Mouse (Mus musculus): ENCODE measurements around the gene Tomt. TPM values are rescaled to one million over a fixed set of nuclear protein-coding genes. Genes with fewer than 3 reads are reported as not detected.
A peak's percentile ranks its signal among the peaks of the same experiment; 100 is the strongest.
"Not testable (repeated sequence)": the region's sequence is repeated elsewhere in the genome, so short reads cannot be mapped to it uniquely, and the experiment has no call there.

Gene Tomt
- polyA plus RNA-seq (2014; fragmentation: Nextera tagmentation; extraction: Ambion mirVana), result 0.71 and 0.75 TPM in 2 replicates

GRCm38 (mm10) chr7:101906287-101906681 is at the start of gene Tomt:
Gene Tomt (minus strand): TSS chr7:101906359.
- no peak for ATAC-seq (replicated peaks; ENCODE audit: low FRiP score)
- H3K4me2 ChIP-seq, result peak within 1 kb of the TSS; percentile 89
- DNase-seq (ENCODE audit: low spot score), result no peak

GRCm38 (mm10) chr7:101955862-101956261 is 49.7 kb upstream of the Tomt start:
- Histone ChIP-seq H3K27me3 (replicated peaks; ENCODE audit: control insufficient read depth, insufficient read depth, low read length) (no peaks in the 10 kb centered on the region), H3K4me3 (ENCODE audit: low read depth, low read length) (no peak overlapping the region), H3K4me2 (no peak overlapping the region), H3K4me1 (replicated peaks; ENCODE audit: control insufficient read depth, insufficient read depth, low read length) (peaks cover 3% of the 10 kb centered on the region; the same call in 1 of the 2 replicates), H3K36me3 (ENCODE audit: control insufficient read depth, insufficient read depth, low read length) (no peaks in the 10 kb centered on the region), H3K9ac (ENCODE audit: low read depth, low read length) (no peak overlapping the region), H3K9me3 (ENCODE audit: control insufficient read depth, low read length) (no peaks in the 10 kb centered on the region), H3K27ac (ENCODE audit: low read depth, low read length) (no peak overlapping the region)
- ATAC-seq (replicated peaks; ENCODE audit: low FRiP score) (no peak), DNase-seq (ENCODE audit: low spot score) (no peak)
- 34% methylated on average over 4 of the region's 4 CpGs for WGBS

More at GRCm38 (mm10) chr7:101906287-101906681, at the start of gene Tomt:
- Histone ChIP-seq H3K4me1 (replicated peaks; ENCODE audit: control insufficient read depth, insufficient read depth, low read length) (peaks cover 13% of the 10 kb centered on the region), H3K9ac (ENCODE audit: low read depth, low read length) (peak within 1 kb of the TSS; percentile 77), H3K4me3 (ENCODE audit: low read depth, low read length) (peak within 1 kb of the TSS; percentile 66), H3K27ac (ENCODE audit: low read depth, low read length) (peak within 1 kb of the TSS; percentile 87), H3K27me3 (replicated peaks; ENCODE audit: control insufficient read depth, insufficient read depth, low read length) (no peaks in the 10 kb centered on the region), H3K36me3 (ENCODE audit: control insufficient read depth, insufficient read depth, low read length) (peaks cover 16% of the 10 kb centered on the region; the same call in 1 of the 2 replicates), H3K9me3 (ENCODE audit: control insufficient read depth, low read length) (no peaks in the 10 kb centered on the region)
- WGBS, result 8% methylated on average over 11 of the region's 11 CpGs

- Histone ChIP-seq H3K4me1 (replicated peaks; ENCODE audit: control insufficient read depth, insufficient read depth, low read length) (peaks cover 3% of the 10 kb centered on the region; the same call in 1 of the 2 replicates), H3K4me2 (no peak overlapping the region), H3K4me3 (ENCODE audit: low read depth, low read length) (no peak overlapping the region), H3K9ac (ENCODE audit: low read depth, low read length) (no peak overlapping the region), H3K27me3 (replicated peaks; ENCODE audit: control insufficient read depth, insufficient read depth, low read length) (no peaks in the 10 kb centered on the region), H3K36me3 (ENCODE audit: control insufficient read depth, insufficient read depth, low read length) (no peaks in the 10 kb centered on the region), H3K9me3 (ENCODE audit: control insufficient read depth, low read length) (no peaks in the 10 kb centered on the region), H3K27ac (ENCODE audit: low read depth, low read length) (no peak overlapping the region)
- no peak for DNase-seq (ENCODE audit: low spot score)
- no peak for ATAC-seq (replicated peaks; ENCODE audit: low FRiP score)
- 80% methylated on average over 2 of the region's 2 CpGs for WGBS
These were observed 49.1 kb upstream of the Tomt start for GRCm38 (mm10) chr7:101955276-101955675.

GRCm38 (mm10) chr7:101954163-101954562 is 48.0 kb upstream of the Tomt start:
- WGBS, result 92% methylated on average over 2 of the region's 2 CpGs
- Histone ChIP-seq H3K9me3 (ENCODE audit: control insufficient read depth, low read length) (no peaks in the 10 kb centered on the region), H3K4me1 (replicated peaks; ENCODE audit: control insufficient read depth, insufficient read depth, low read length) (peaks cover 3% of the 10 kb centered on the region; the same call in 1 of the 2 replicates), H3K27ac (ENCODE audit: low read depth, low read length) (no peak overlapping the region), H3K4me2 (no peak overlapping the region), H3K27me3 (replicated peaks; ENCODE audit: control insufficient read depth, insufficient read depth, low read length) (no peaks in the 10 kb centered on the region), H3K9ac (ENCODE audit: low read depth, low read length) (no peak overlapping the region), H3K36me3 (ENCODE audit: control insufficient read depth, insufficient read depth, low read length) (no peaks in the 10 kb centered on the region), H3K4me3 (ENCODE audit: low read depth, low read length) (no peak overlapping the region)
- DNase-seq (ENCODE audit: low spot score) (no peak), ATAC-seq (replicated peaks; ENCODE audit: low FRiP score) (no peak)

GRCm38 (mm10) chr7:101952098-101952497 is 45.9 kb upstream of the Tomt start:
- H3K9me3 ChIP-seq (ENCODE audit: control insufficient read depth, low read length), result no peaks in the 10 kb centered on the region
- no peak overlapping the region for H3K9ac ChIP-seq (ENCODE audit: low read depth, low read length)
- H3K27ac ChIP-seq (ENCODE audit: low read depth, low read length), result no peak overlapping the region
- H3K4me1 ChIP-seq (replicated peaks; ENCODE audit: control insufficient read depth, insufficient read depth, low read length), result peaks cover 3% of the 10 kb centered on the region; the same call in 1 of the 2 replicates
- no peaks in the 10 kb centered on the region for H3K36me3 ChIP-seq (ENCODE audit: control insufficient read depth, insufficient read depth, low read length)
- 42% methylated on average over 2 of the region's 2 CpGs for WGBS
- no peaks in the 10 kb centered on the region for H3K27me3 ChIP-seq (replicated peaks; ENCODE audit: control insufficient read depth, insufficient read depth, low read length)
- DNase-seq (ENCODE audit: low spot score) (no peak), ATAC-seq (replicated peaks; ENCODE audit: low FRiP score) (no peak)
- no peak overlapping the region for H3K4me3 ChIP-seq (ENCODE audit: low read depth, low read length)
- H3K4me2 ChIP-seq, result no peak overlapping the region

GRCm38 (mm10) chr7:101951648-101952047 is 45.5 kb upstream of the Tomt start:
- H3K36me3 ChIP-seq (ENCODE audit: control insufficient read depth, insufficient read depth, low read length), result no peaks in the 10 kb centered on the region
- no peaks in the 10 kb centered on the region for H3K27me3 ChIP-seq (replicated peaks; ENCODE audit: control insufficient read depth, insufficient read depth, low read length)
- DNase-seq (ENCODE audit: low spot score) (no peak), ATAC-seq (replicated peaks; ENCODE audit: low FRiP score) (no peak)
- 83% methylated on average over 1 of the region's 1 CpGs for WGBS
- H3K4me1 ChIP-seq (replicated peaks; ENCODE audit: control insufficient read depth, insufficient read depth, low read length), result peaks cover 3% of the 10 kb centered on the region; the same call in 1 of the 2 replicates
- H3K9me3 ChIP-seq (ENCODE audit: control insufficient read depth, low read length), result no peaks in the 10 kb centered on the region
- no peak overlapping the region for H3K4me3 ChIP-seq (ENCODE audit: low read depth, low read length)
- H3K4me2 ChIP-seq, result no peak overlapping the region
- H3K27ac ChIP-seq (ENCODE audit: low read depth, low read length), result no peak overlapping the region
- no peak overlapping the region for H3K9ac ChIP-seq (ENCODE audit: low read depth, low read length)

- H3K36me3 ChIP-seq (ENCODE audit: control insufficient read depth, insufficient read depth, low read length); H3K4me1 ChIP-seq (replicated peaks; ENCODE audit: control insufficient read depth, insufficient read depth, low read length); H3K9me3 ChIP-seq (ENCODE audit: control insufficient read depth, low read length); H3K27ac ChIP-seq (ENCODE audit: low read depth, low read length); ATAC-seq (replicated peaks; ENCODE audit: low FRiP score); H3K4me3 ChIP-seq (ENCODE audit: low read depth, low read length); H3K27me3 ChIP-seq (replicated peaks; ENCODE audit: control insufficient read depth, insufficient read depth, low read length); H3K9ac ChIP-seq (ENCODE audit: low read depth, low read length); DNase-seq (ENCODE audit: low spot score); H3K4me2 ChIP-seq: not testable (repeated sequence)
- 72% methylated on average over 5 of the region's 5 CpGs for WGBS
These were observed 42.8 kb upstream of the Tomt start for GRCm38 (mm10) chr7:101949008-101949407.

GRCm38 (mm10) chr7:101939758-101940157 is 33.6 kb upstream of the Tomt start:
- Histone ChIP-seq H3K4me2 (no peak overlapping the region), H3K4me1 (replicated peaks; ENCODE audit: control insufficient read depth, insufficient read depth, low read length) (peaks cover 5% of the 10 kb centered on the region), H3K27me3 (replicated peaks; ENCODE audit: control insufficient read depth, insufficient read depth, low read length) (no peaks in the 10 kb centered on the region), H3K9me3 (ENCODE audit: control insufficient read depth, low read length) (no peaks in the 10 kb centered on the region), H3K27ac (ENCODE audit: low read depth, low read length) (no peak overlapping the region), H3K4me3 (ENCODE audit: low read depth, low read length) (no peak overlapping the region), H3K9ac (ENCODE audit: low read depth, low read length) (no peak overlapping the region), H3K36me3 (ENCODE audit: control insufficient read depth, insufficient read depth, low read length) (peaks cover 5% of the 10 kb centered on the region; the same call in 1 of the 2 replicates)
- no peak for DNase-seq (ENCODE audit: low spot score)
- WGBS, result 91% methylated on average over 4 of the region's 4 CpGs
- no peak for ATAC-seq (replicated peaks; ENCODE audit: low FRiP score)

GRCm38 (mm10) chr7:101938348-101938747 is 32.2 kb upstream of the Tomt start:
- ATAC-seq (replicated peaks; ENCODE audit: low FRiP score), result no peak
- 86% methylated on average over 2 of the region's 2 CpGs for WGBS

More at GRCm38 (mm10) chr7:101938348-101938747, 32.2 kb upstream of the Tomt start:
- no peaks in the 10 kb centered on the region for H3K27me3 ChIP-seq (replicated peaks; ENCODE audit: control insufficient read depth, insufficient read depth, low read length)
- H3K9ac ChIP-seq (ENCODE audit: low read depth, low read length), result no peak overlapping the region
- H3K36me3 ChIP-seq (ENCODE audit: control insufficient read depth, insufficient read depth, low read length), result peaks cover 5% of the 10 kb centered on the region; the same call in 1 of the 2 replicates
- H3K27ac ChIP-seq (ENCODE audit: low read depth, low read length), result no peak overlapping the region
- H3K4me2 ChIP-seq, result no peak overlapping the region
- peaks cover 5% of the 10 kb centered on the region for H3K4me1 ChIP-seq (replicated peaks; ENCODE audit: control insufficient read depth, insufficient read depth, low read length)
- H3K4me3 ChIP-seq (ENCODE audit: low read depth, low read length), result no peak overlapping the region
- no peak for DNase-seq (ENCODE audit: low spot score)
- H3K9me3 ChIP-seq (ENCODE audit: control insufficient read depth, low read length), result no peaks in the 10 kb centered on the region
